Mouse (Mus musculus) monocyte, adult 5-6 weeks (primary cell): ENCODE measurements around the gene BC051019. TPM values are rescaled to one million over a fixed set of nuclear protein-coding genes. Genes with fewer than 3 reads are reported as not detected.

Source experiments
- ATAC-seq: fragments of 153-309, 156-312 bp; replicated peaks from 2 replicates; pipeline ENCODE4 v1.8.0; 2017; ENCODE audit warnings: mild to moderate bottlenecking; ENCODE audit not compliant: low TSS enrichment, insufficient number of reproducible peaks, severe bottlenecking, poor library complexity, low FRiP score
- total RNA-seq: library from RNA; stranded (forward); fragments of 200-1000, 200-491, 200-594 nt; gene quantifications from 3 replicates; pipeline ENCODE4 v1.2.3, GENCODE M21; 2017

BC051019 gene
- total RNA-seq, result not detected in 3 replicates

GRCm38 (mm10) chr7:109723697-109724096 is at the start of gene BC051019:
Gene BC051019 (minus strand): TSS chr7:109723850.
- no peak for ATAC-seq

GRCm38 (mm10) chr7:109772251-109772650 is 48.6 kb upstream of the BC051019 start:
- no peak for ATAC-seq

- no peak for ATAC-seq
These were observed 45.2 kb upstream of the BC051019 start for GRCm38 (mm10) chr7:109768699-109769383.

- ATAC-seq, result no peak
These were observed 44.1 kb upstream of the BC051019 start for GRCm38 (mm10) chr7:109767575-109768350.

- ATAC-seq, result no peak
These were observed 40.4 kb upstream of the BC051019 start for GRCm38 (mm10) chr7:109764009-109764408.

GRCm38 (mm10) chr7:109756291-109756690 is 32.6 kb upstream of the BC051019 start:
- ATAC-seq, result no peak

- no peak for ATAC-seq
These were observed 30.4 kb upstream of the BC051019 start for GRCm38 (mm10) chr7:109754034-109754433.

- peak; percentile 45 for ATAC-seq
These were observed 28.6 kb upstream of the BC051019 start, which contains the start of gene Tmem9b for GRCm38 (mm10) chr7:109752008-109752925. Gene Tmem9b (minus strand): TSS chr7:109752875.

- ATAC-seq, result peak; percentile 38; the same call in 1 of the 2 replicates
These were observed 27.9 kb upstream of the BC051019 start for GRCm38 (mm10) chr7:109751427-109752007.

GRCm38 (mm10) chr7:109747747-109748146 is 24.1 kb upstream of the BC051019 start:
- no peak for ATAC-seq

- no peak for ATAC-seq
These were observed 18.1 kb upstream of the BC051019 start for GRCm38 (mm10) chr7:109741703-109742102.

- ATAC-seq, result no peak
These were observed 17.4 kb upstream of the BC051019 start for GRCm38 (mm10) chr7:109741060-109741459.

GRCm38 (mm10) chr7:109739822-109740370 is 16.2 kb upstream of the BC051019 start:
- no peak for ATAC-seq

- no peak for ATAC-seq
These were observed 11.2 kb upstream of the BC051019 start for GRCm38 (mm10) chr7:109734806-109735205.

GRCm38 (mm10) chr7:109731626-109732025 is 8.0 kb upstream of the BC051019 start, which contains the start of gene Ascl3:
Gene Ascl3 (minus strand): TSS chr7:109731726.
- no peak for ATAC-seq

- ATAC-seq, result no peak
These were observed 536 bp downstream of the BC051019 start for GRCm38 (mm10) chr7:109723114-109723513.

- ATAC-seq, result no peak
These were observed 1.0 kb downstream of the BC051019 start for GRCm38 (mm10) chr7:109722618-109723017.

GRCm38 (mm10) chr7:109719286-109719685 is 4.4 kb downstream of the BC051019 start:
- ATAC-seq, result no peak
